18 mouse cellular contexts compared by ENCODE assay signal in the genomic region with DNA sequence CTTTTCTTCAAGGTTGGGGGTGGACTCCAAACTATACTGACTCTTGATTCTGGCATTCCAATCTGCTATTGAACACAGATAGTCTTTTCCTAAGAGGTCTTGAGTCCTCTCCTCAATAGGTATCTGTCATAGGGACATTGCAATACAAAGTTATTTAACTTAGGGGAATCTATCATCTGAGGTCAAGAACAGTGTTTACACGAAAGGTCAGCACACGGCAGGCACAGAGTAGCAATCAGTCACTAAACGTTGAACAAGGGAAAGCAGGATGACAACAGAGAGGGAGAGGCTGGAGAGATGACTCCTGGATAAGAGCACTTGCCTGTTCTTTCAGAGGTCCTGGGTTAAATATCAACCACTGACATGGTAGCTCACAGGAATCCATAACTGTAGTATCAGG. TPM values are rescaled to one million over a fixed set of nuclear protein-coding genes. Genes with fewer than 3 reads are reported as not detected.
DNase-seq lines count a peak whose midpoint lies in the region; TF ChIP-seq lines count a peak whose summit lies in the region.
"Not testable (repeated sequence)": the region's sequence is repeated elsewhere in the genome, so short reads cannot be mapped to it uniquely, and the experiment has no call there.
"Had no signal": no experiment of that assay in that cellular context is flagged by ENCODE, and none has a peak within 500 bp of the region (broad histone marks: within the 10 kb centered on the region; RNA-seq: fewer than 3 reads in every experiment).

No protein-coding gene starts in this region.

- TF ChIP-seq CTCF in liver, adult 2 months (IDR thresholded peaks at IDR 0.05; ENCODE audit: low read depth, low read length): not testable (repeated sequence)

- H3K4me3 ChIP-seq in liver, adult 2 months (ENCODE audit: insufficient read depth, low read depth, low read length): not testable (repeated sequence)

- H3K79me2 ChIP-seq in liver, adult 2 months (ENCODE audit: control insufficient read depth, insufficient read depth, low read length): not testable (repeated sequence)

- not testable (repeated sequence) for TF ChIP-seq POLR2A in liver, adult 2 months (IDR thresholded peaks at IDR 0.05; ENCODE audit: extremely low read depth, insufficient read depth, low read length)

- H3K27me3 ChIP-seq in liver, adult 2 months (ENCODE audit: control insufficient read depth, insufficient read depth, low read length): not testable (repeated sequence)

- peak; percentile 3 for DNase-seq in embryo, embryonic 10 days (ENCODE audit: low spot score)
- peak; percentile 92 for DNase-seq in liver, adult 2 months (ENCODE audit: extremely low read depth, low read depth, low spot score)
- DNase-seq in yolk sac, embryonic 10.5 days (ENCODE audit: low spot score): peak; percentile 2

- 10% methylated on average over 3 of the region's 3 CpGs for WGBS in liver, adult 2 months

- not testable (repeated sequence) for H3K27ac ChIP-seq in liver, adult 2 months (replicated peaks; ENCODE audit: insufficient read depth, low read depth, low read length)

- H3K9ac ChIP-seq in liver, adult 2 months (ENCODE audit: low read depth, low read length): not testable (repeated sequence)

- H3K36me3 ChIP-seq in liver, adult 2 months (ENCODE audit: control insufficient read depth, insufficient read depth, low read length): not testable (repeated sequence)

- not testable (repeated sequence) for H3K4me1 ChIP-seq in liver, adult 2 months (ENCODE audit: control insufficient read depth, insufficient read depth, low read length)

RNA-seq across cellular contexts. Expression of gene Mup7, which starts 9.6 kb away (rescaled TPM):
- total RNA-seq in liver, adult 2 months (2014; rRNA removed): 2.5 and 19.0 TPM in 2 replicates
- 3.2 and 4.4 TPM in 2 replicates for polyA plus RNA-seq in liver, adult 2 months (2012; rRNA removed)
- total RNA-seq: adrenal gland, adult 18-20 months; adrenal gland, postnatal 10 days; adrenal gland, postnatal 14 days; adrenal gland, postnatal 25 days; adrenal gland, postnatal 4 days; CH12.LX; ES-E14; G1E; MEL had no signal
- polyA plus RNA-seq: activated CD4-positive, CD25-positive, alpha-beta regulatory T cell, adult 4 months; adrenal gland, adult 2 months; brain, embryonic 14.5 days; C2C12; CD4-positive, CD25-positive, alpha-beta regulatory T cell, adult 4 months; G1E; Patski had no signal

Comparison
In these comparisons a context has a peak if more than half of its experiments do, and no peak if none do; other contexts are left out.
1. DNase-seq: peak in every context shown above with its lines; median percentile 92 in liver, adult 2 months; 3 in embryo, embryonic 10 days; 2 in yolk sac, embryonic 10.5 days.